33 mouse cellular contexts compared by ENCODE assay signal in the genomic region with DNA sequence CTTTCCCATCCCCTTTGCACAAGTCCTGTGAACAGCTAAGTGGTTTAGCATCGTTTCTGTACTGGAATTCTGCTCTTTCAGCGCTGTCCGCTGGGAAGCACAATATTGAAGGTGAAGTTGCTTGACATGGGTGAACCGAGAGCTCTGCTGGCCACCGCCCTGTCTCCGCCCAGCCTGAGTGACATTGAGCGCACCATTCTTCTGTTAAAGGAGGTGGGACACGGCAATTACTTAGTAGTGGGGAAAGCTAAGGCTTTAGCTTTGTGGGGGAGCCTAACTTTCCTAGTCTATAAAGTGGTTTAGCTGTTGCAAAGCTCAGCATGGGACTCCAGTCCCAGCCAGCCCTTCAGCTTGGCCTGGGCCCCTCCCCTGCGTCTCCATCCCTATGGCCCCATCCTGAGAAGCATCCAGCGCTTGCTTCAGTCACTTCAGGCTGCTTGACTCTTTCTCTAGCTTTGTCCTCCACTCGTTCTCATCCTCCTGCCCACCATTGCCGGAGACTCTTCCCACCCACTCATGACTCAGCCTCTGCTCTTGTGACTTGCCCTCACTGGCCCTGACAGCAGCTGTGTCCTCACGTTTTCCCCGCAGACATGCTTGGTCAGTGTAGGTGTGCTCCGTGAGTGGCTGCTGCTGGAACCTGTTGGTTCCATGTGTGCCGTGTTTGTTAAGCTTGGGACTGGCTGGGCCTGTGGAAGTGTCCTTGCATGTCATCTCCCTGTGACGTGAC. TPM values are rescaled to one million over a fixed set of nuclear protein-coding genes. Genes with fewer than 3 reads are reported as not detected.
"Had no signal": no experiment of that assay in that cellular context is flagged by ENCODE, and none has a peak within 500 bp of the region (broad histone marks: within the 10 kb centered on the region; RNA-seq: fewer than 3 reads in every experiment).

No protein-coding gene starts in this region.

- ATAC-seq: hindbrain, postnatal 0 days; intestine, embryonic 16.5 days had no signal

- H3K36me3 ChIP-seq: heart, embryonic 12.5 days; hindbrain, embryonic 13.5 days; hindbrain, embryonic 15.5 days; limb, embryonic 10.5 days; limb, embryonic 12.5 days; liver, embryonic 13.5 days had no signal

- H3K4me2 ChIP-seq: heart, embryonic 12.5 days; hindbrain, embryonic 13.5 days; hindbrain, embryonic 15.5 days; limb, embryonic 12.5 days; liver, embryonic 11.5 days; liver, embryonic 13.5 days had no signal

- H3K4me3 ChIP-seq: heart, embryonic 10.5 days; heart, embryonic 12.5 days; hindbrain, embryonic 13.5 days; hindbrain, embryonic 15.5 days; left cerebral cortex, adult 2 months; limb, embryonic 10.5 days; limb, embryonic 12.5 days; liver, embryonic 13.5 days had no signal

- H3K27ac ChIP-seq: heart, embryonic 10.5 days; hindbrain, embryonic 13.5 days; hindbrain, embryonic 15.5 days; hindbrain, postnatal 0 days; left cerebral cortex, adult 2 months; limb, embryonic 10.5 days; limb, embryonic 12.5 days; liver, embryonic 13.5 days had no signal

- H3K4me1 ChIP-seq: heart, embryonic 12.5 days; hindbrain, embryonic 13.5 days; hindbrain, embryonic 15.5 days; limb, embryonic 10.5 days; limb, embryonic 12.5 days; liver, embryonic 13.5 days had no signal

- H3K9me3 ChIP-seq: hindbrain, embryonic 15.5 days; limb, embryonic 10.5 days had no signal

- H3K9ac ChIP-seq: heart, embryonic 12.5 days; hindbrain, embryonic 13.5 days; hindbrain, embryonic 15.5 days; limb, embryonic 12.5 days; liver, embryonic 13.5 days had no signal

- H3K27me3 ChIP-seq: heart, embryonic 12.5 days; hindbrain, embryonic 13.5 days; hindbrain, embryonic 15.5 days; limb, embryonic 12.5 days; liver, embryonic 13.5 days had no signal

- DNase-seq: gastrocnemius, postnatal 14 days; gastrocnemius, postnatal 36 days; heart, adult 18-20 months; heart, postnatal 10 days; kidney, adult 18-20 months; kidney, adult 8-10 months; kidney, postnatal 14 days; kidney, postnatal 36 days; liver; liver, embryonic 13.5 days had no signal

RNA-seq across cellular contexts. Expression of a gene that starts 43.6 kb away (rescaled TPM):
- total RNA-seq: gastrocnemius, adult 18-20 months; gastrocnemius, adult 8-10 months; gastrocnemius, postnatal 14 days; gastrocnemius, postnatal 36 days; hematopoietic stem cell, adult 5-6 weeks; layer of hippocampus, postnatal 10 days; layer of hippocampus, postnatal 25 days; left cerebral cortex, postnatal 14 days had no signal
- polyA plus RNA-seq: gonadal fat pad, adult 2 months; hindbrain, embryonic 11.5 days; hindbrain, embryonic 13.5 days; hindbrain, embryonic 15.5 days; hindbrain, postnatal 0 days; intestine, embryonic 14.5 days; intestine, embryonic 16.5 days; kidney, embryonic 14.5 days; kidney, embryonic 16.5 days; large intestine, adult 2 months; limb, embryonic 10.5 days; limb, embryonic 12.5 days; limb, embryonic 14.5 days; liver, embryonic 11.5 days; liver, embryonic 13.5 days had no signal

RNA-seq across cellular contexts. Expression of a gene that starts 53.4 kb away (rescaled TPM):
- total RNA-seq: gastrocnemius, postnatal 36 days had no signal
